Mouse (Mus musculus): ENCODE data around the gene Il1r1. TPM values are rescaled to one million over a fixed set of nuclear protein-coding genes. Genes with fewer than 3 reads are reported as not detected.

The Il1r1 gene
- total RNA-seq, 2 experiments from 2014 or later: 8.8 to 12.0 TPM

DNA sequence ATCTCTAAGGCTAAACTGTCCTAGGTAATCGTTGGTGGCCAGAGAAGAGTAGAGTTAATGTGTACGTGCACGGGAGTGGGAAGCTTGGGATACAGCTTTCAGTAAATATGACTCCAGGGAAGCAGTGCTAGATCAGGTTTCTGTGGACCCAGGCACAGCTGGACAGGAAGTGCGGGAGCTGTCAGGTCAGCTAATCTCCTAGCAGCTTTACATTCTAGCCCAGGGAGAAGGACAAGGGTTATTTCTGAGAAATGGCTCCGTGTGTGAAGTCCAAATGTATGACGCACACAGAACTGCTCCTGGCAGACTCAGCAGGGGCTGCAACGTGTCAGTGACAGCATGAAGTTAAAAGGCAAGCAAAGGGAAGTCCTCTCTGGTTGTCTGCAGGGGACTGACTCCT lies 8.3 kb downstream of the Il1r1 start:
- no peak for DNase-seq

DNA sequence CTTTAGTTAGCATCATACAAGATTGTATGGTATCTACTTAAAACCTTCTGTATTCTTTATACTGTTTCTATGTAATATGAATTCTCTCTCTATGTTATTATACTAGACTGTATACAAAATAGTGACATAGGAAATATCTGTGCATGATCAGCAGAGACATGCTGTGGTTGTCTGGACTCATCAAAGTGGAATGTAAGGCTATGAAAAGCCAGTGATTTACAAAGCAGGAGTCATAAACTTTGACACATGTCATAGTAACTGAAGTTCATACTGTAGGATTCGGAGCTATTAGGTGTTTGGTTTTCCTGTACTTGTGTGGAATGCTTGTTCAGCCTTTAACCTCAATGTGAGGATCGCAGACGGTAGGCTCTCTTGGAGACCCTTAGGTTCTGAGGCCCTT lies 8.7 kb downstream of the Il1r1 start:
- DNase-seq: no peak

DNA sequence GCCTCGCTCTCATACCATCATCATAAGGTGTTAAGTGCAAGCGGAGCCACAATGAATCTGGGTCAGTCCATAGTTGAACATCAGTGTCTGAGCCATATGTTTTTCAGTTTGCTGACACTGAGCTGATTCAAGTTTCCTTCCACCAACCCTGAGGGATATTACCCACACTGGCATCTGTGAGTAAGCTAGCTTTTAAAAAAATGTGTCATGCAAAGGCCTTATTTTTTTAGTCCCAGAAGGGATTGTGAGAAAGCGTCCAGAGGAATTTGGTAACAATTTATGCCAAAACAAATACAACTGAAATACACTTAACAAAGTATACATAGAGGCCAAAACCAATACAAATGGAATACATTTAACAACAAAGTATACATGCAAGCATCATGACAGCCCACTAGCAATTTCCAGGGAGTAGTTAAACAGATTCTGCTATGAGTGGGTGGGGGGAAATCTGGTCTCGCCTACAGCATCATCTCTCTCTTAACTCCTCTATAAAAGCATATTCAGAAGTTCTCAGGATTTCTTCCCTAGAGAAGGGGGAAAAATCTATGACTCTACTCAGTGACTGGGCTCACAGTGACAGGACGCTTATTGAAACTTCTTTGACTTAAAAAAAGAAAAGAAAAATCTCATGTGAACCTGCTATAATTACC lies 10.8 kb downstream of the Il1r1 start:
- DNase-seq: no peak

DNA sequence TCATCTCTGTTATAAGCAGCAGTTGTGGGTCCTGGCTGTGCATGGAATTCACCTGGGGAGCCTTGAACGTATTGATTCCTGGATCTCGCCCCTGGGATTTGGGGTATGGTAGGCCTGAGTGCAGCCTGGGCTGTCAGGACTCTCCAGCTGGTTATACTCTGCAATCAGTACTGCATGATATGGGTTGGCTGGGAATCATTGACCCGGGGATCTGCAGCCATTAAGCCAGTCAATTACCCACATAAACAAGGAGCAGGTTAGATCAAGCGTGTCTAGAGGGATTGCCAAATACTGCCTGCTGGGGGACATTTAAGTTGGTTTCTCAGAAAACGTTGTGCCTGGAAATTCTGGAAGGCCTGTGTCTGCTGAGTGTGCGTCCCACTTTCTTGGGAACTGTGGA lies 11.8 kb downstream of the Il1r1 start:
- no peak for DNase-seq

DNA sequence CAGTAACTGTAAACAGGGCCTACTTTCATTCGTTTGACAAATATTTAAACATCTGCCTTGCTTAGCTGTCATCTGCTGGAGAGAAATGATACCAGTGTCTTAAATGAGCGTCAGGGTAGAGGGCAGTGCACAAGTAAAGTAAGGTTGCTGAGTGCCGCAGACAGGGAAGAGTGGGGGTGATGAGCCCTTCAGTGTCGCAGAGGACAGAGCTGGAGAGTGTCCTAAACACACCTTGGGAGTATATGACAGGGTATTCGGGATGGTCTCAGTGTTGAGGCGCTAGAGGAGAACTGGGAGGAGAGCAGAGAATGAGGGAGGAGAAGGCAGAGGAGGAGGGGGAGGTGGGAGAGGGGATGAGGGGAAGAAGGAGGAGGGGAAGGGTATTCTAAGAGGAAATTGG lies 12.2 kb downstream of the Il1r1 start:
- no peak for DNase-seq

DNA sequence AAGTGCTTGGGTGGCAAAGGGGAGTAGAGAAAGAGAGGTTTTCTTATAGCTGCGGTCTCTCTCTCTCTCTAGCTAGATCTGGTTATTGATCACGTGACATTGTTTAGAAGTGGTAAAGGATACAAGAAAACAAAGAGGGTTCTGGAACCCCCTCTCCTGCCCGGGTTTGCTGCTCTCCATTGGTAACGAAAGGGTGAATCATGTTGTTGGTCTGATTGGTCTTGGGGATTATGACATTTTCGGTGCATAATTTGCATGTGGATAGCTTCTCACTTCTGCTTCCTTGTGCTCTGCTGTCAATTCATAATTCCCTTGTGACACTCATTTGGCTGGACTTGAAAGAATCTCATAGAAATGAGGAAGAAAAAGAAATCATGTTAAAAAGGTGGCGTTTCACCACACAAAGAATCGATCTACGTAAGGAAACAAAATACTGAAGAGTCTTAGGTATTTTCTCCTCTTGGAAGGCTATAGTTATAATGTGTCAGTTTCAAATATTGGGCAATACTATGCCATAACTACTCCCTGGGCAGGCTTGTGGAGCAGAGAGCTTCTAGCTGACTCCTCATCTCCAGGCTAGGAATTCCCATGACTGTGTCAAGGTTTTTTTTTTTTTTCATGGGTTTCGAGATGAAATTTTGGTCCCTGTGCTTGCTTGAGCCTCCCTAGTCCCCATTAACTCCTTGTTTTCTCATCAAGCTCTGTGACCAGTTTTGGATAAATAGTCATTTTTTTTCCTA lies 15.6 kb downstream of the Il1r1 start:
- DNase-seq: no peak

DNA sequence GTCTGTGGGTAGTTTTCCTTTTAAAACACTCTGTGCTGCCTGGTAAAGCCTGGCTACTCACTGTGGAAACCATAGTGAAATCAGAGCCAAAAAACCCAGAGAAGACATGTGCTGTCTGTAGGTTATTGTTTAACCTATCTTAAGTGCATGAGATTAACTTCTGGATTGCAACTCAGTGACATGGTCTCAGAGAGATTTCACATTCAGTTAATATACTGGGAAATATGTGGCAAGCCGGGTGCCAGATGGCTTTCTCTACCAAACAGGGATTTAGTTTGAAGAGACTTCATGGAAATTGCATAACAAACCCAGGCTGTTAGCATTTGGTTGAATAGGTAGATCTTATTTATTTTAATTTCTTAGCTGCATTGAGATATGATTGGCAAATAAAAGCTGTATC lies 17.8 kb downstream of the Il1r1 start:
- DNase-seq: peak in 1 of 2 experiments; percentile 41

DNA sequence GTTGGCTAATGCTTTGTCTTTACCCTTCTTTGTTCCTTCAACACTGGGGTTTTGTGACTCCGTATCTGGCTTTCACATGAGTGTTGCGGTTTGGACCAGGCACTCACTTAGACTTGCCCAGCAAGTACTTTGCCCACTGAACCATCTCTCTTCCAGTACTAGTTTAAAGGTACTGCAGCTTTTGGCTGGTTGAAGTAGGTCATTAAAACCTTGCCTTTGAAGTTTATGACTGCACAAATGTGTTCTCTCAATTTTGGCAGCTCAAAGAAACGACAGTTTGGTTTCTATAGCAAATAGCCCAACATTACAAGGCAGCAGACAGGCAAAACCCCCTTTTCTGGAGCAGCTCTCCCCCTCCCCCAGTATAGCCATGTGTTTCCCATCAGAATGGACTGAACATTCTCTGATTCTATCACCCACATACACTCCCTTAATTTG lies 18.7 kb downstream of the Il1r1 start:
- no peak for DNase-seq

DNA sequence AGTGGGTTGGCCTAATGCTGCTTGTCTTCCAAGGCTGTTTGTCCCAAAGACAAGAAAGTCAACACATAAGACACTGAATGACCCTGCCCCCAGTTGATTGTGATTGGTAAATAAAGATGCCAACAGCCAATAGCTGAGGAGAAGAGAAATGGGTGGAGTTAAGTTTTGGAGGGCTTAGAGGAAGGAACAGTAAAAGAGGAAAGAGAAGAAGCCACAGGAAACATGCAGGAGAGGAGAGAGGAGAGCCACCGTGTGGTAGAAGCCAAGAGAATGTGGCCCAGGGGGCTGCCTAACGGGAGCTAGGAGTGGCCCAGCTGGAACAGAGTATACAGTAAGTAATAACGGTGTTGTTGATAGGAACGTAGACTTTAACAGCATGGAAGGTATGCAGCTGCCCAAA lies 25.5 kb downstream of the Il1r1 start:
- DNase-seq: no peak

DNA sequence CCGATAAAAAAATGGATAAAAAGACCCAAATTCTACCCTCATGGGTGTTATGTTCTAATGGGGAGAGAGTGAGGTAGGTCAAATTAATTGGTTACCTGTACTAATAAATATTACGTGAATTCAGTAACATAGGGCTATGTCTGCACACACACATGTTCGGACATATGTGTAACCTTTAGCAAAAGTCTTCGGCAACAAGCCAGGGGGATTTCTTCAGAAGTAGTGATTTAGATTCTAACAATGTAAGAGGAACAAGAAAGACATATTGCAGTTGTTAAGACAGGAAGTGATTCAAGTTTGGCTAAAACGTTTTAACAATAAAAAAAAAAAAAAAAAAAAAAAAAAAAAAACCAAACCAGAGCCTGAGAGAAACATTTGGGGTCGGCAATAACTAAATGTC lies 27.6 kb downstream of the Il1r1 start:
- DNase-seq: no peak

DNA sequence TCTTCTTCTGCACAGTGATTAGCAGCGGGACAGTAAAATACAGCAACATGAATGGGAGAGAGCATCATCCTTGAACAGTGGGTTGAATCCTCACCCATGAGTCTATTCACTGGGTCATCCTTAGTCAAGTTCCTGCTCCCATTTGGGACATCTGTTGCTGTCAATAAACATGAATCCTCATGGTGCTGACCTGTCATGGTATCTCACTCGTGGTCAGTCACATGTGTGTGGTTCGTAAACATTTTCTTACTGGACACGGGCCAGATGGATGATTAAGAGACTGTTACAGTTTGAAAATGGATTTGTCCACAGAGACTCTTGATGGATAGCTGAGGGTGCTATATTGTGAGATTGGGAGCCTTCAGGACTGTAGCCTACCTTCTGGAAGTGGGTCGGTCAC lies 29.1 kb downstream of the Il1r1 start:
- no peak for DNase-seq

DNA sequence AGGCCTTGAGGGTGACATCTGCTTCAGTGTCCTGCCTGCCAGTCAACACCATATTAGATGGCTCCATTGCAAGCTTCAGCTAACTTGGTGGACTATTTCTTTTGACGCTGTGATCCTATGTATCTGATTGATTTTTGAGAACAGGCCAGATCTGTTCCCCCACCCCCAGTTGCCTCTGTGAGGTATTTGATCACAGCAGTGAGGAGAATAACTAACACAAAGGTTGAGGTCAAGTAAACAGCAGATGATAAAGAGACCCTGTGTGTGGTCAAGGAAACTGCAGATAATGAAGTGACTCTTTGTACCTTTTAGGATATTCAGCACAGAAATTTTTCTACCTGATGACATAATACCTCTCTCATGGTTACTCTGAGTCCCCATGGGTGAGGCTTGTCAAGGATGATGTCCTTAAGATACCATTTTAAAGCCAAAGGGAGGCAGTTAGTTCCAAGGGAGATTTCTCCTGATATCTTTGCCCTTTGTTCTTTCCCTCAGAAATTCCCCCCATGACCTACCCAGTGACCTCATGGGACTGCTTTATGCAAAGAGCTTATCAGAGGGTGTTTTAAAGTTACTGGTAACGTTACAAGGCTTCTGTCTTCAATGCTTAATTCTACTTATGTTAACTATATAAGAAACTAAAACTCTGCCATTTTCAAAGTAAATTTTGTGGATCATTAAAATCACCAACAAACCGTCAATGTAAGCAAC lies 29.6 kb downstream of the Il1r1 start:
- no peak for DNase-seq

DNA sequence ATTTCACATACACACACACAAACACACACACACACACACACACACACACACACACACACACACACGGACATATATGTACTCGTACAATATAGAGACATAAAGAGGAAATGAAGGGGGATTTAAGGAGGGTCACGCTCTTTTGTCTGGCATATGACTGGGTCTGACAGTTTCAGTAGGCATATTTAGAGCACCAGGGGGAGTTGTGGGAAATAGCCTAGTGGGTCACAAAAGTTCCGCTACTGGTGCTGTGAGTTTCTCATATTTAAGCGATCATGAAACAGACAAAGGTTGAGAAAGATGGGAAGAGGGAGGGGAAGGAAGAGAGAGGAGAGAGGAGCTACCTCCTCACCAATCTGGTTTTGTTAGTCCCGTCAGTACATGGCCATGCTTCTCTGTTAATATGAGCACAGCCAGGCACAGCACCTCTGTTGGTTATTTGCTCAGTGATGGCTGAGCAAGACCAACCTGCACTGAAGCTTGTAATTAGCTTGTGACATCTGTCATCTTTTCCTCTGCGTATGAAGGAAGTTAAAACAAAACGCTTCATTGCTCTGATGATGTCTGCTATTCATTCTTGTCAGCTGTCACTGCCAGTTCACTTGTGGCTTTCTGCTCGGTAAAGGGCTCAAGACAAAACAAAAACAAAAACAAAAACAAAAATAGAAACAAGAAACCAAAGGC lies 37.7 kb downstream of the Il1r1 start:
- DNase-seq: no peak

DNA sequence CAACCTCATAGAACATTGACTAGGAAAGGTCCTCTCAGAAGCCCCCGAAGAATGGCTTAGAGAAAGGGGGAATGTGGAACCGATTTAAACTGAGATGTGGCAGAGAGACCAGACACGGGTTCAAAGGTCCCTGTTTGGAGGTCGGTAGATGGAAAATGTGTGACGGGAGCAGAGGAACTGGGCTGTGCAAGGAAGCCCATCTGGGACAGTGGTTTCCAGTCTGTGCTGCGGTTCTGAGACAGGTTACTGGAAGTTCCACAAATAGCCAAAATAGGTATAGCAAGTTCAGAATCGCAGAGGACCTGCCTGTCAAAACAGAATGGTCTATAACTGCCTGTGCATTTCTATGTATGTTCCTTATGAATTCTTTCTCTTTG lies 38.2 kb downstream of the Il1r1 start:
- no peak for DNase-seq

DNA sequence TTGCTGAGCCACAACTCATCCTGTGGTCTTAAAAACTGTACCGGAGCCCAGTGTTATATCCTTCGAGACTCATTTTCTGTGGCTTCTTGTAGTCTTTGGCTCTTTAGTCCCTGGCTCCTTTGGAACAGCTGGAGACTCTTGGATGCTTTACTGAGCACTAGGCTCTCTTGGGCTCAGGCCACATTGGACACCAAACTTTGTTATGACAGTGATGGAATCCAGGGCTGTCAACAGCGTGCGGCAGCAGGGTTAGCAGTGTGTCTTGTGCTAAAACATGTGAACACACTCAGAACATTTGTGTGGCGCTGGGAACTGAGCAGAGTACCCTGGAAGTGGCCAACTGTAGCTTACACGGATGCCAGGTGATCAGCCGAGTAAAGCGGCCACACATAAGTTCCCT lies 38.8 kb downstream of the Il1r1 start:
- no peak for DNase-seq

DNA sequence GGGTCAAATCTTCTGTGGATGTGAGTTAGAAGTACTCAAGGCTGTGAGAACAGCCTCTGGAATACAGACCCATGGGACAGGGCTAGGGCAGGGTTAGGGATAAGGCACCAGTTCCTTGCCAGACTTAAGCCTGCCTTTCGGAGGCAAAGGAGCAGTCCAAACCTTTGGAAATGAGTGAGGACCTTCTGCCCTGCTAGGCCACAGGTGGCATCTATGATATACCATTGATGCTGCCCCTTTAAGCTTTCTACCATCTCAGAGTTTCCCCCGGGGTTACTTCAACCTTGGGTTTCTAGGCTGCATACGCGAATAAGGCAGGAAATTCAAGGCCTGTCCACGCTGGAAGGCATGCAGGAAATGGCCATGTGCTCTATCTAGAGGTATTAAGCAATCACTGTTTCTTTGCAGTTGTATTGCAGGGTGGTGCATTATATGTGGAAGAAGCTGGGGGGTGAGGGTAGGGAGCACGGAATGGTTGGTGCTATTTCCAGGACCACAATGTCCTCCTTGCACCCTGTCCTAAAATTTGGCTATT lies 40.5 kb downstream of the Il1r1 start:
- no peak for DNase-seq

DNA sequence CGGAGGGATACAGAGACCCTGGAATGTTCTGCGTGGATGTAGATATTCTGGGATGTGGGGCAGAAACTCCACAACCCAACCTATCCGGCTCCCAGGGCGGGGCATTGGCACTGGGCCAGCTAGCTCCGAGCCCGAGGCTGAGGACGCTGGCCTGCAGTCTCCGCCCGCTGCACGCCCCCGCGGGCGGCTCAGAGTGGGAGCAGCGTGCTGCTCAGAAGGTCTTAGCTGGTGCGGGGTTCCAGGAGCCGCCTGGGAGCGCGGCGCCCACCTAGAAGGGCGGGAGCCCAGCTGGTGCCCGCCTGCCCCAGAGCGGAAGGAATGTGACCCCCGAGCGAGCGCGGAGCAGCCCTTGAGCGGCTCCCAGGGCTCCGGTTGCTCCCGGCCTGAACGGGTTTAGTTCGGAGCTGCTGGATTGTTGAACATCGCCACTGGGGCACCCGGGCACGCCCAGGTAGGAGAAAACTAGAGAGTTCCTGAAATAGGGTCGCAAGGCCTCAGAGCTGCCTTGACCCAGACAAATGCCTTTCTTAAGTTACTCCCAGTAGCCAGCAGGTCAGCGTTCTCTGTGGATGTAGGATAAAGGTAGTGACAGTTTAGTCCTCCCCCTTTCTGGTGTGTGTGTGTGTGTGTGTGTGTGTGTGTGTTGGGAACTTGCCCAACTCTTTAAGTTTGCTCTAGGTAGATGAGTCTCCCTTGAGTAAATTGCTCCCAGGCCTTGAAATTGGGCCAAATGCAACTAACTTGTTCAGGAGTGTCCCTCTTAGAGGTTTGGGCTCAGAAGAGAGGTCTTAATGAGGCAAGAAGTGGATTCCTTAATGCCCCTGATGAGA lies 41.8 kb downstream of the Il1r1 start:
- DNase-seq: peak; percentile 35 to 66

DNA sequence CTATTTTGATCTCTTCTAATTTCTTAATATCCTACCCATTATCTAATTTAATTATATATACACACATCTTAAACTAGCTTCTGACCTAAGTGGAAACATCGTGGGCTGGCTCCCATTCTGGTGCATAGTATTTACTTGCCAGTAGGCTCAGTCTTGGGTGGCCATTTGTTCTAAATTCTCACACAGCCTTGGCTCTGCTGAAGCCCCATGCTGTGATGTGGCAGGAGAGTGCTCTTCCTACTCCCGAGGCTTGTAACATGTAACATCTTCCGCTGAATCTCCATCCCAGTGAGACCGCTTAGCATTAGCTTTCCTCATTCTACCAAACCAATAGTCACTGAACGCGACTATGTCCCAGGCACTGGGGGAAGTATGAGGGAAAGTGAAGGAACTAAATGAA lies 43.0 kb downstream of the Il1r1 start:
- no peak for DNase-seq

DNA sequence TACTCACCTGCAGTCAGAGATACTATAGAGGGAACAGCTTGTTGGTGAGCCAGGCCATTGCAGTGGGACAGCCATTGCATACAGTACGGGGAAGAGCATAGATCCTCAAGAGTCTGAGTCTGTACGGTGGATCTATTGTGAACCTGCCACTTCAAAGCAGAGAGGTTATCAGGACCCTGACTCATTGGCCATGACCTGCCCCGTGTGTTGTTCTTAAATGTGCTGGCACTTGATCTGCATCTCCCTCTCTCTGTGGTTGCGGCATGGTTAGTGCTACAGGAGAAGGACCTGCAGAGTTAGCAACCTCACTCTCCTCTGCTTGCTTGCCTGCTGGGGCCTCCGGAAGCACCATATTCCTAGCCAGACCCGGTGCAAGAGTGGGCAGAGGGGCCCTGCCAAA lies 43.7 kb downstream of the Il1r1 start:
- no peak for DNase-seq

DNA sequence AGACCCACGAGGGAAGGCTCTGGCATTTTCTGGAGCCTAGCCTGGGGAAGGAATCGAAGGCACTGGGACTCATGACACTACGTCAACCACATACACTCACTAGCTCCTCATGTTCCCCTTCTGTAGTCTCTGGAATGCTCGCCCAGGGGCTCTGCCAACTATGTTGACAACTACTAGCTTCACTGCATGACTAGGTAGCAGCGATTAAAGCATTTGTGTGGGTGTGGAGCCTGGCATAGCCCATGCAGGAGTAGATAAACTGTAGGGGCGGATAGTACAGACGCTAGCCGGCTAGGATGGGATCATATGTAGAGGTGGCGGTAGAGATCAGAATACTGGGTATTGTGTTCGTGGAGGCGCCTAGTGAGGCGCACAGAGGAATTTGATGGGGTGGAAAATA lies 45.5 kb downstream of the Il1r1 start:
- DNase-seq: peak; percentile 31 to 45

DNA sequence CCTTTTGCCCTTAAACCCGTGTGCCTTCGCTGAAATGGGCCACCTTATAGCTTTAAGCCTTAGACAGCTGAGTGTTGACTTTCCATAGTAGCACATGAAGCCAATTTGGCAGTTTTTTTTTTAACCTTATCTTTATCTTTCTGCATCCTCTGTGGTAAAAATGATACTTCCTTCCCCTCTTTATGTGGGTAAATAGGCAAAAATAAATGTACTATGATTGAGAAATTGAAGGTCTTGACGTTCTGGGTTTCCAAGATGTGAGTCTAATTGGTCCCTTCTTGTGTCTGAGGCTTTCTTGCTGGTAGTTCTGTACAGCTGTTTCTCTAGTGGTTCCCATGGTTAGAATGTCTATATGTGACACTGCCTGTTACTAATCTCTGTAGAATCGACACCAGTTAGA lies 46.2 kb downstream of the Il1r1 start:
- DNase-seq: no peak

DNA sequence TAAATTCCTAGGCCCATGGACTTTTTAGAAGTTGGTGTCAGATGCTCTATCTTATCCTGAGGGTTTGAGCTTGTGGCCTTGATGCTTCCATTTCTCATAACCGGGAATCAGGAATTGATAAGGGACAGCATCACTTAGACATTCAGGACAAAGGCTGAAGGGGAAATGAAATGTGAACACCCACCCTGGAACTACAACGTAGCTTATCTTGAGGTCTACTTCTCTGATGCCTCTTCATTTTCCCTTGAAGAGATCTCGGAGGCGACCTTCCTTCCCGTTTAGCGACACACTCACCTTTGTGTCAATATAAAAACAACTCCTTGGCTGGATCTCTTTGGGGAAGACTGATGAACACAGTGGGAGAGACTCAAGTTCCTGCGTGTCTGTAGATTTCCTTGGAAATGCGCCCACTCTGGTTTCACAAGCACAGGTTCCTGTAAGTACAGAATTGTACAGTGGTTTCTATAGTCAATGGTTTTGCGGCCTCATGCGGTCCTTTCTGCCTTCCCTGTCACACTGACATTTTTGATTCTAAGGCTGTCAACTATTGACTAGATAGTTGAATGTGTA lies 46.7 kb downstream of the Il1r1 start:
- no peak for DNase-seq

All from layer of hippocampus, postnatal 36 days (tissue).